Mouse (Mus musculus) embryonic facial prominence, embryonic 11.5 days (tissue): ENCODE data around the gene Ddo. TPM values are rescaled to one million over a fixed set of nuclear protein-coding genes. Genes with fewer than 3 reads are reported as not detected.

ENCODE experiments used
- ATAC-seq: fragments of 200-750 bp; cut with Nextera tagmentation; replicated peaks from 2 replicates; pipeline ENCODE4 v1.8.0; 2017; ENCODE audit warnings: low read depth; ENCODE audit not compliant: insufficient number of reproducible peaks, low FRiP score, low TSS enrichment
- DNase-seq: peaks from one replicate; pipeline ENCODE4 v3.0.0-alpha.2; 2015; ENCODE audit warnings: low spot score
- H3K27ac ChIP-seq: fragments of 300-500 bp; sonication (generic); replicated peaks from 2 replicates; pipeline ENCODE4 v1.5.1; 2014; ENCODE audit warnings: mild to moderate bottlenecking, low read depth, low read length, control low read depth
- H3K27me3 ChIP-seq: fragments of 300-500 bp; sonication (generic); 2 replicates; pipeline ENCODE4 v1.6.1; 2014; ENCODE audit warnings: mild to moderate bottlenecking, low read length, moderate library complexity, mixed read lengths; ENCODE audit not compliant: control insufficient read depth, insufficient read depth
- H3K36me3 ChIP-seq: fragments of 300-500 bp; sonication (generic); replicated peaks from 2 replicates; pipeline ENCODE4 v1.6.1; 2014; ENCODE audit warnings: low read depth, mild to moderate bottlenecking, low read length, moderate library complexity, mixed read lengths; ENCODE audit not compliant: control insufficient read depth, insufficient read depth
- H3K4me1 ChIP-seq: fragments of 300-500 bp; sonication (generic); 2 replicates; pipeline ENCODE4 v1.6.1; 2014; ENCODE audit warnings: low read length, mixed read lengths; ENCODE audit not compliant: control insufficient read depth, insufficient read depth
- H3K4me2 ChIP-seq: fragments of 300-500 bp; sonication (generic); 2 replicates; pipeline ENCODE4 v1.6.1; 2014; ENCODE audit warnings: low read depth, mild to moderate bottlenecking, control low read depth, low read length, moderate library complexity
- H3K4me3 ChIP-seq: fragments of 300-500 bp; sonication (generic); 2 replicates; pipeline ENCODE4 v1.5.1; 2014; ENCODE audit warnings: low read depth, low read length, control low read depth
- H3K9ac ChIP-seq: fragments of 300-500 bp; sonication (generic); replicated peaks from 2 replicates; pipeline ENCODE4 v1.6.1; 2014; ENCODE audit warnings: mild to moderate bottlenecking, control low read depth, low read length
- H3K9me3 ChIP-seq: fragments of 300-500 bp; sonication (generic); replicated peaks from 2 replicates; pipeline ENCODE4 v1.6.1; 2016; ENCODE audit warnings: mild to moderate bottlenecking, low read length, inconsistent platforms, mixed read lengths; ENCODE audit not compliant: control insufficient read depth
- WGBS: fragments of 180-500 bp; shearing (Covaris S2); extraction: QIAGEN DNeasy Blood & Tissue Kit; methylation state at CpG from one replicate; pipeline ENCODE4 v1.1.7; 2014; 5-methylcytosine and 5-hydroxymethylcytosine counted together
- polyA plus RNA-seq: library from polyadenylated mRNA; unstranded; fragments of >200 nt; fragmentation: Nextera tagmentation; extraction: Ambion mirVana; gene quantifications from 2 replicates; pipeline ENCODE4 v1.2.1, GENCODE M21; 2014

Ddo gene
- polyA plus RNA-seq, 1 experiment from 2014 or later: 0.20 TPM

DNA sequence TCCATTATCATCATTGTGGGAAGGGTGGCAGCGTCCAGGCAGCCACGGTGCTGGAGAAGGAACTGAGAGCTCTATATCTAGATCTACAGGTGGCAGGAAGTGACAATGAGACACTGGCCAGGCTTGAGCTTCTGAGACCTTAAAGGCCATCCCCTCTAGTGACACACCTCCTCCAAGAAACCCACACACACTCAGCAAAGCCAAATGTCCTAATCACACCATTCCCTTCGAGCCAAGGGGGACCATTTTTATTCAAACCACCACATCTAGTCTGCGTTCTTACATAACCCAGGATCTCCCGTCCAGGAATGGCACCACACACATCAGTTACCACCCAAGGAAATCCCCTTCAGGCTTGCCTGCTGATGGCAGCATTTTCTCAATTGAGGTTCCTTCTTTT, 13.3 kb downstream of the Ddo start:
- Histone ChIP-seq H3K4me3 (no peak overlapping the region), H3K36me3 (no peaks in the 10 kb centered on the region), H3K4me2 (no peak overlapping the region), H3K9ac (no peak overlapping the region), H3K27ac (no peak overlapping the region), H3K27me3 (no peaks in the 10 kb centered on the region), H3K9me3 (no peaks in the 10 kb centered on the region), H3K4me1 (peaks cover 4% of the 10 kb centered on the region)
- no peak for DNase-seq
- WGBS: 79% methylated on average over 5 of the region's 5 CpGs
- ATAC-seq: no peak

DNA sequence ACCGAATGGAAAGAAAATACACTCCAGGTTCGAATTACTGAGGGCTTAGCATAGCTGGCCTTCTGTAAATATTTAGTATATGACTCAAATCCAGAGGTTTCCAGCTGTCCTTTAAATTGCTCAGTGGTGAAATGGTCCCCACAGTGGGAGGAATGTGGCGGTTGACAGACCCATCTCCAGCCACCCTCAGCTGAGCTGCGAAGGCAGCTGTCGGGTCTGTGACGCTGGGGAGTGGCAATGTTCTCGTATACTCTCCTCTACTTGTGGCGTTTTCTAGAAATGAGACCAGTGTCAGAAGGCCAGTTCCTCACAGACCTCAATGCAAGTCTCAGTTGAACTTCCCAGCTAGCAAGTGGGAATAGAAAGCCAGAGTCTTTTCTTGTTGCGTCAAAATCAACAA, 14.6 kb downstream of the Ddo start:
- Histone ChIP-seq H3K27ac (no peak overlapping the region), H3K27me3 (no peaks in the 10 kb centered on the region), H3K4me3 (no peak overlapping the region), H3K9ac (no peak overlapping the region), H3K4me2 (no peak overlapping the region), H3K4me1 (no peaks in the 10 kb centered on the region), H3K36me3 (no peaks in the 10 kb centered on the region), H3K9me3 (no peaks in the 10 kb centered on the region)
- 72% methylated on average over 9 of the region's 9 CpGs for WGBS
- ATAC-seq (no peak), DNase-seq (no peak)

DNA sequence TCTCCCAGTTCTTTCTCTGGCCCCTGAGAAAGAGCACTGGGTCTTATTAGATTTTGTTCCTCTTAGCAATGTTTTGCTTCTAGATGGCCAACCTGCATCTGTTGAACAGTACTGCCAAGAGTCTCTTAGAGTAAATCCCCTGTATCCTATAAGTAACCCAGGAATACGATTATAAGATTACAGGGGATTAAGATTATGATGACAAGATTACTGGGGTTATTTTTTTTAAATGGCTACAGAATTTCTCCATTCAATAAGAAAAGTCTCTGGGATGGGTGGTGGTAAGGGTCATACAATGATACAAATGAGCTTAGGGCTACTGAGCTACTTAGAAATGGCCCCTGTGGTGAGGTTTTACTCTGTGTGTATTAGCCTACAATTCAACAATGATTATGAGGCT, 15.5 kb downstream of the Ddo start:
- H3K9me3 ChIP-seq: no peaks in the 10 kb centered on the region
- H3K36me3 ChIP-seq: no peaks in the 10 kb centered on the region
- 78% methylated on average over 1 of the region's 1 CpGs for WGBS
- no peak overlapping the region for H3K27ac ChIP-seq
- H3K27me3 ChIP-seq: no peaks in the 10 kb centered on the region
- no peak overlapping the region for H3K9ac ChIP-seq
- DNase-seq (no peak), ATAC-seq (no peak)
- H3K4me3 ChIP-seq: no peak overlapping the region
- no peaks in the 10 kb centered on the region for H3K4me1 ChIP-seq
- no peak overlapping the region for H3K4me2 ChIP-seq

DNA sequence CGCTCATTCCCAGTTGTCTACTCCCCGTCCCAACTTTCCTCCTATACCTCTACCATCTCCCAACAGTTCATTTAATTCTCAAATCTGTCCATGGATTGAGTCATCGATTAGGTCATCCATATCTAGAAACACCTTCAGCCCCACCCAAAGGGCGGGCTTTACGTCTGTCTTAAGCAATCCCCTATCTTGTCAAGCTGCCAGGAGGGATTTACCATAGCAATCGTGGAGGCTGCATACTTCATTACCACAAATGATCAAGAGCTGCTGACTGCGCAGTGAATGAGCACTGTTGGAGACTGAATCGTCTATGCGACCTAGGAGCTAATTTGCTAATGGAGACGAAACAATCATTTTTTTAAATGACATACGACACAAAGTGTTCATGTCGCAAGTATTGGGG, 19.0 kb downstream of the Ddo start:
- DNase-seq: no peak
- no peaks in the 10 kb centered on the region for H3K36me3 ChIP-seq
- no peaks in the 10 kb centered on the region for H3K4me1 ChIP-seq
- no peaks in the 10 kb centered on the region for H3K27me3 ChIP-seq
- H3K27ac ChIP-seq: no peak overlapping the region
- no peak overlapping the region for H3K9ac ChIP-seq
- H3K9me3 ChIP-seq: no peaks in the 10 kb centered on the region
- no peak for ATAC-seq
- H3K4me3 ChIP-seq: no peak overlapping the region
- 88% methylated on average over 12 of the region's 12 CpGs for WGBS
- no peak overlapping the region for H3K4me2 ChIP-seq

DNA sequence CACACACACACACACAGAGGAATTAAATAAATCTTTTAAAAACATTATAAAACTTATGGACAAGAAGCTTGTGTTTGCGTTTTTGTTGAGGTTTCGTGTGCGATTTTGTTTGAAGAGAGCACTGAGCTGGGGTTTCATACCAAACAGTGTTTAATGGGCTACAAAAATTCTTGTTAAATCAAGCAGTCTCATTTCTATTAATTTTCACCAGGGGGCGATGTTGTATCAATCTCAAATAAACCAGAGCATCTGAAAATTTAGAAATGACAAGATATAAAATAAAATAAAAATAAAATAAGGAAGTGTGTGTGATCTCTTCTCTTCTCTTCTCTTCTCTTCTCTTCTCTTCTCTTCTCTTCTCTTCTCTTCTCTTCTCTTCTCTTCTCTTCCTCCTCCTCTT, 19.8 kb downstream of the Ddo start:
- 35% methylated on average over 4 of the region's 4 CpGs for WGBS
- Histone ChIP-seq H3K4me3 (no peak overlapping the region), H3K36me3 (no peaks in the 10 kb centered on the region), H3K9me3 (no peaks in the 10 kb centered on the region), H3K4me2 (no peak overlapping the region), H3K27ac (no peak overlapping the region), H3K27me3 (no peaks in the 10 kb centered on the region), H3K4me1 (no peaks in the 10 kb centered on the region), H3K9ac (no peak overlapping the region)
- peak; percentile 68 for DNase-seq
- ATAC-seq: no peak

DNA sequence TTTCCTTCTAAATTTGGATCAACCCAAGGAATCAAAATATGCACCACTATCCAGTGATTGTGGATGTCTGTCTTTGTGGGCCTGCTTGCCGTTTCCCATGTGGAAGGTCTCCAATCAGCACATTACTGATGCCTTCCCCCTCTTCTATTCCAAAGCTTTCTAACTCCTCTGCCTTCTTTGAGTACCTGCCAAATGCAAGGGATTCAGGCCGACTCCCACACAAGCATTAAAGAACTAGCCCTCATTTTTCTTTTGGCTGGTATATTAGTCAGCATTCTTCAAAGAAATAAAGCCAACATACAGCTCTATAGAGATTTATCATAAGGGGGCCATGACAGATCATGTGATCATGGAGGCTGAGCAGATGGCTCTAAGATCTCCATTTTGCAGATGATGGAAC, 21.9 kb downstream of the Ddo start:
- H3K27me3 ChIP-seq: no peaks in the 10 kb centered on the region
- no peak overlapping the region for H3K4me2 ChIP-seq
- WGBS: 75% methylated on average over 2 of the region's 2 CpGs
- no peak overlapping the region for H3K27ac ChIP-seq
- DNase-seq (no peak), ATAC-seq (no peak)
- H3K9me3 ChIP-seq: no peaks in the 10 kb centered on the region
- H3K4me1 ChIP-seq: no peaks in the 10 kb centered on the region
- H3K9ac ChIP-seq: no peak overlapping the region
- no peaks in the 10 kb centered on the region for H3K36me3 ChIP-seq
- no peak overlapping the region for H3K4me3 ChIP-seq

DNA sequence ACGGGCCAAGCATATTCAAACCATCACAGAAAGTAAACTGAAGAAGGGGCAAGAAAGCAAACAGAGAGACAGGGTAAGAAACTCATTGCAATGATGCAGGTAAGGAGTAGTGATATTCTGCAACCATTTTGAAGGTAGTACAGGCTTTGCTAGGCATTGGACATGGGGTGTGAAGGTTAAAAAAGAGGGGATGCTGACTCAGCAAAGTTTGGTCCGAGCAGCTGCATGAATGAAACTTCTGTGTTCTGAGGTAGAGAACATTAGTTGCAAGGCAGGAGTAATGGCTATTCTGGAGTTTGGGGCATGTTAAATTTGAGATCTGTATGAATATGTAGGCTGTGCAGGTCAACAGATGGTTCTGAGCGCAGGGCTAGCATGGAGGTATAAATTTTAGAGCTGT, 35.5 kb downstream of the Ddo start:
- Histone ChIP-seq H3K9me3 (no peaks in the 10 kb centered on the region), H3K27me3 (no peaks in the 10 kb centered on the region), H3K4me3 (no peak overlapping the region), H3K9ac (no peak overlapping the region), H3K27ac (no peak overlapping the region), H3K4me2 (no peak overlapping the region), H3K4me1 (no peaks in the 10 kb centered on the region), H3K36me3 (no peaks in the 10 kb centered on the region)
- DNase-seq (no peak), ATAC-seq (no peak)
- 81% methylated on average over 3 of the region's 3 CpGs for WGBS

DNA sequence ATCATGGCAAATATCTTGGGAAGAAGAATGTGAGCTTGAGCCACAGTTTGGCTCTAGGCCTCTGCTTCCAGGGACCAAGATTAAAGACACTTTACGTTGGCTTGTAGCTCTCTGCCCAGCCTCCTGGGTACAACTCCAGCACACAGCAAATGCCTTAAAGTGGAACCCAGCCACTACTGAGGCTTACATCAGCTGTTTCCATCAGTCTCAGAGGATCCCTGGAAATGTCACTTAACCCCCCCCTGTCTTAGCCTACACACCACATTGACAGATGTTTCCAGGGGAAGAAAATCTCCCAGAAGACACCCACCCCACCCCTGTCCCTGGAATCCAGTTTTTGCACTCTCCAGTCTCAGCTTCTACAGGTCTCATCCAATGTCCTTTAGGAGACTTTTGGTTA, 37.1 kb downstream of the Ddo start:
- ATAC-seq (no peak), DNase-seq (no peak)
- Histone ChIP-seq H3K9ac (no peak overlapping the region), H3K4me3 (no peak overlapping the region), H3K27ac (no peak overlapping the region), H3K36me3 (no peaks in the 10 kb centered on the region), H3K9me3 (no peaks in the 10 kb centered on the region), H3K4me2 (no peak overlapping the region), H3K4me1 (no peaks in the 10 kb centered on the region), H3K27me3 (no peaks in the 10 kb centered on the region)
- WGBS: 100% methylated on average over 1 of the region's 1 CpGs

DNA sequence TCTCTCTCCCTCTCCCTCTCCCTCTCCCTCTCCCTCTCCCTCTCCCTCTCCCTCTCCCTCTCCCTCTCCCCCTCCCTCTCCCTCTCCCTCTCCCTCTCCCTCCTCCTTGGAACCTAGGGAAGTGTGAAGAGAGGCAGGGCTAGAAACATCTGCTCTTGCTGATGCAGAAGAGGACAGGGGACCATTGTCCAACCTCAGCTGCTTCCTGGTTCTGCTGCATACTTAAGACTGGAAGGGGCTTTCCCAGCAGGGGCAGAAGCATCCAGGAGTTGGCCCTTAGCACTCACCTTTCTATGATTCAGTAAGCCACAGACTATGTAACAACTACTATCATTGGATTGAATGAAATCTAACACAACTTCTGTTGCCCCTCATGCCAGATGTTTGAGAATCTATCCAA, 38.8 kb downstream of the Ddo start:
- Histone ChIP-seq H3K9ac (no peak overlapping the region), H3K4me3 (no peak overlapping the region), H3K4me2 (no peak overlapping the region), H3K36me3 (no peaks in the 10 kb centered on the region), H3K4me1 (no peaks in the 10 kb centered on the region), H3K27ac (no peak overlapping the region), H3K27me3 (no peaks in the 10 kb centered on the region), H3K9me3 (no peaks in the 10 kb centered on the region)
- no peak for DNase-seq
- no peak for ATAC-seq
